Mouse (Mus musculus) limb, embryonic 14.5 days (tissue): ENCODE results near the gene Igf1r. TPM values are rescaled to one million over a fixed set of nuclear protein-coding genes. Genes with fewer than 3 reads are reported as not detected.

Experiments used
- ATAC-seq: fragments of 200-750 bp; cut with Nextera tagmentation; 2 replicates; pipeline ENCODE4 v1.8.0; 2017; ENCODE audit warnings: low read depth, moderate number of reproducible peaks, moderate TSS enrichment; ENCODE audit not compliant: low FRiP score
- DNase-seq: peaks from one replicate; pipeline ENCODE4 v3.0.0-alpha.2; 2015; ENCODE audit warnings: low spot score
- H3K27ac ChIP-seq: fragments of 300-500 bp; sonication (generic); replicated peaks from 2 replicates; pipeline ENCODE4 v1.5.1; 2014; ENCODE audit warnings: low read depth, mild to moderate bottlenecking, low read length, moderate library complexity, mixed read lengths
- H3K27me3 ChIP-seq: fragments of 300-500 bp; sonication (generic); 2 replicates; pipeline ENCODE4 v1.6.1; 2014; ENCODE audit warnings: low read length, mixed read lengths; ENCODE audit not compliant: control insufficient read depth, insufficient read depth
- H3K36me3 ChIP-seq: fragments of 300-500 bp; sonication (generic); 2 replicates; pipeline ENCODE4 v1.6.1; 2014; ENCODE audit warnings: mild to moderate bottlenecking, low read length, moderate library complexity, mixed read lengths; ENCODE audit not compliant: control insufficient read depth, insufficient read depth
- H3K4me1 ChIP-seq: fragments of 300-500 bp; sonication (generic); 2 replicates; pipeline ENCODE4 v1.6.1; 2014; ENCODE audit warnings: antibody characterized with exemption, low read length, mixed read lengths; ENCODE audit not compliant: control insufficient read depth, insufficient read depth
- H3K4me2 ChIP-seq: fragments of 300-500 bp; sonication (generic); replicated peaks from 2 replicates; pipeline ENCODE4 v1.6.1; 2014; ENCODE audit warnings: low read depth, mild to moderate bottlenecking, low read length, moderate library complexity; ENCODE audit not compliant: severe bottlenecking
- H3K4me3 ChIP-seq: fragments of 300-500 bp; sonication (generic); replicated peaks from 2 replicates; pipeline ENCODE4 v1.5.1; 2014; ENCODE audit warnings: low read length
- H3K9ac ChIP-seq: fragments of 300-500 bp; sonication (generic); 2 replicates; pipeline ENCODE4 v1.6.1; 2014; ENCODE audit warnings: mild to moderate bottlenecking, low read depth, low read length, moderate library complexity; ENCODE audit not compliant: severe bottlenecking
- H3K9me3 ChIP-seq: fragments of 300-500 bp; sonication (generic); 2 replicates; pipeline ENCODE4 v1.6.1; 2016; ENCODE audit warnings: low read length; ENCODE audit not compliant: control insufficient read depth
- POLR2A ChIP-seq: fragments of 200-500 bp; IDR thresholded peaks from 2 replicates; pipeline ENCODE4 v1.8.0; 2012; ENCODE audit warnings: inconsistent platforms, mild to moderate bottlenecking, moderate library complexity, borderline replicate concordance; ENCODE audit not compliant: insufficient read depth, insufficient read length; ENCODE audit errors: extremely low read depth
- WGBS: fragments of 180-500 bp; shearing (Covaris S2); extraction: QIAGEN DNeasy Blood & Tissue Kit; methylation state at CpG from one replicate; pipeline ENCODE4 v1.1.7; 2014; 5-methylcytosine and 5-hydroxymethylcytosine counted together
- polyA plus RNA-seq, 2 experiments: library from polyadenylated mRNA; depleted of rRNA in 1 of 2; stranded (reverse) in 1 of 2; unstranded in 1 of 2; fragments of >200 nt; fragmentation: Nextera tagmentation in 1 of 2; extraction: Ambion mirVana in 1 of 2; gene quantifications; 2 replicates each; pipeline versions ENCODE4 v1.2.1 to v1.2.3; 2012 to 2014

The Igf1r gene
- polyA plus RNA-seq, 2 experiments: 22.5 to 34.6 TPM

DNA sequence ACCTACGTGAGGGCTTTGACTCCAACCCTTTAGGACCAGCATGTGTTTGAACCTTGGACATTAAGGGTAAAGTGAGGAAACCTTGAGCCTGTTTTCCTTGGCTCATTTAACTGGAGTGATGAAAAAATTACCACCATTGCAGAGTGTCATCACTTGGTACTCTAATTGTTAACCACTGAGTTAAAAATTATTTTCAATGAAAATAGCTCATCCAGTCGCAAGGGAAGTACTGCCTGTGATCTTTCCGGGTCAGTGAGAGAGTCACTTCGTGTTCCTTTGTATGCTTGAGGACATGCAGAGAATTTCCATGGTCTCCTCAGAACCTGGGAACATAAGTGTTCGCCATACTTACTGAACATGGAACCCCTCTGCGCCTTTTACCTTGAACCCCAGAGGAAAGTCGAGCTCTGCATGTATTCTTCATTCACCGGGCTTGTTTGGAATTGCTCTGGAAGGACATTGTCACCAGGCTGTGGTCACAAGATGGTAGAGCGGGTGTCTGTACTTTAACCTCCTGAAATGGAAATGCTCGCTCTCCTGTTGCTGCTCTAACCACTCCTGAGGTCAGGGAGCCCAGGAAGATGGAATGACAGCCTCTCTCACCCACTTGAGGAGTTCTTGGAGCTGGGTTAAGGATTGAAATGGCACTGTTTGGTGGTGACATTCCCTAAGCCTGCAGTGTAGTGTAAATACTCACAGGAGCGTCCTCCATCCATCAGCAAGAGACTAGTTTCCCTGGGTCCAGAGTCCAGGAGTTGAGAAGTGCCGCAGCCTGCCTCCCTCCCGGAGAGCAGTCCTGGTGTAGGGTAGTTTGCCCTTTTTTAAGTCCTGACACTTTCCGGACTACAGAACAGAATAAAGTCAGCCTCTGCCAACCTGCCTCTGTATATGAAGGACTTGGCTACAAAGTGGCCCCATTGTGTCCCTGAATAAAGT is 120.2 kb downstream of the Igf1r start:
- H3K36me3 ChIP-seq: no peaks in the 10 kb centered on the region
- peaks cover 38% of the 10 kb centered on the region for H3K4me1 ChIP-seq
- H3K9me3 ChIP-seq: no peaks in the 10 kb centered on the region
- TF ChIP-seq POLR2A: no peak
- peak overlapping the region; percentile 31 for H3K4me2 ChIP-seq
- WGBS: 74% methylated on average over 14 of the region's 14 CpGs
- H3K27me3 ChIP-seq: no peaks in the 10 kb centered on the region
- no peak overlapping the region for H3K4me3 ChIP-seq
- DNase-seq: no peak
- H3K27ac ChIP-seq: peak overlapping the region; percentile 38; the same call in 1 of the 2 replicates
- ATAC-seq: no peak
- H3K9ac ChIP-seq: no peak overlapping the region

DNA sequence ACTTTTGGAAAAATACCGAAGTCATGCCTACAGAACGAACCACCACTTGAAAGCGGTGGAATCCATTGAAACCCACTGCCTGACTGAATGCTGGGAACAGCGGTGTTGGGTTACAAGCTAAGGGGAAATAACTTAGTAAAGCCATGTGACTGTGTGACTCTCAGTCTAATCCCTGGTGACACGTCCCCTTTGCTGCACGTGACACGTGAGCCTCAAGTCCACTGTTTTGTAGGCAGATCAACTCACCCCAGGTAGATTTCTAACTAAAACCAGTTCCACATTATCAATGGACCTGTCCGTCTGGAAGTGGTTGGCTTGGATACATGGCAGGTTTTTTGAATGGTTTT is 120.8 kb downstream of the Igf1r start:
- Histone ChIP-seq H3K27me3 (no peaks in the 10 kb centered on the region), H3K4me3 (no peak overlapping the region), H3K9ac (no peak overlapping the region), H3K4me1 (peaks cover 38% of the 10 kb centered on the region), H3K36me3 (no peaks in the 10 kb centered on the region), H3K27ac (peak overlapping the region; percentile 38; the same call in 1 of the 2 replicates), H3K9me3 (no peaks in the 10 kb centered on the region), H3K4me2 (peak overlapping the region; percentile 31)
- TF ChIP-seq POLR2A: no peak
- 11% methylated on average over 8 of the region's 8 CpGs for WGBS
- ATAC-seq: peak; percentile 73
- peak; percentile 63 for DNase-seq

DNA sequence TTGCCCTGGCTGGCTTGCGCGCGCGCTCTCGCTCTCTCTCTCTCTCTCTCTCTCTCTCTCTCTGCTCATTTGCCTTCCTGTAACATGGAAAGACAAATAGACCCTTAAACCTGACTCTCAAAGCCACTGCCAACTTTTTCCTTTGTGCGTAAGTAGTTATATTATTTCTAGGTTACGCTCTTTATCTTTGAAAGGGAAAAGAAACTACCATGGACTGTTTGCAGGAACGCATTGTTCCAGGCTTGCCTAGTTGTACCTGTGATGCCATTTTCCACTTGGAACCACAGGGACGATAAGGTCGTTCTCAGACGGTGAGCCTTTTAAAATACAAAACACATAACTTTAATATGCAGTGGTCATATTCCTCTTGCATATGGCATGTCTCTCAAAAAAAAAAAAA is 122.1 kb downstream of the Igf1r start:
- no peak overlapping the region for H3K4me3 ChIP-seq
- H3K4me2 ChIP-seq: no peak overlapping the region
- no peaks in the 10 kb centered on the region for H3K36me3 ChIP-seq
- no peak overlapping the region for H3K9ac ChIP-seq
- H3K27me3 ChIP-seq: no peaks in the 10 kb centered on the region
- ATAC-seq: no peak
- 90% methylated on average over 11 of the region's 11 CpGs for WGBS
- H3K27ac ChIP-seq: no peak overlapping the region
- DNase-seq: no peak
- TF ChIP-seq POLR2A: no peak
- no peaks in the 10 kb centered on the region for H3K9me3 ChIP-seq
- H3K4me1 ChIP-seq: peaks cover 36% of the 10 kb centered on the region

DNA sequence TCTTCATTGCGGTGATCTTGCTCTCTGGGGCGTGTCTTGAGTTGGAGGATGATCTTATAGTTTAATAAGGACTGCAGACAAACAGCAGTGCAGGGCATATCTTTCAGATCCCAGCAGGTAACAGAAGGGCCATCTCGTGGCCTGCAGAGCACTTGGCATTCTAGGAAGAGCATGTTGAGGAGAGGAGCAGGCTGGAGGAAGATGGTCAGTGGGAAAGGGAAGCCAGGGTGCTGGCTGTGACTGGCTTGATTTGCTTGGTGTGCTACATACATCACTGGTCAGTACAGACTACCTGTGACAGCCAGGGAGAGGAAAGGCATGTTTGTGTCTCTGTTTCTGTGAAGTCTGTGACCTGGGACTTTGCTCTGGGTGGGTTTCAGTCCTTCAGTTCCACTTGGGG is 122.8 kb downstream of the Igf1r start:
- peaks cover 35% of the 10 kb centered on the region for H3K4me1 ChIP-seq
- no peak for DNase-seq
- no peak overlapping the region for H3K27ac ChIP-seq
- no peaks in the 10 kb centered on the region for H3K27me3 ChIP-seq
- no peak overlapping the region for H3K4me2 ChIP-seq
- H3K9me3 ChIP-seq: no peaks in the 10 kb centered on the region
- no peak overlapping the region for H3K4me3 ChIP-seq
- 80% methylated on average over 3 of the region's 3 CpGs for WGBS
- no peak for ATAC-seq
- no peaks in the 10 kb centered on the region for H3K36me3 ChIP-seq
- TF ChIP-seq POLR2A: no peak
- H3K9ac ChIP-seq: no peak overlapping the region

DNA sequence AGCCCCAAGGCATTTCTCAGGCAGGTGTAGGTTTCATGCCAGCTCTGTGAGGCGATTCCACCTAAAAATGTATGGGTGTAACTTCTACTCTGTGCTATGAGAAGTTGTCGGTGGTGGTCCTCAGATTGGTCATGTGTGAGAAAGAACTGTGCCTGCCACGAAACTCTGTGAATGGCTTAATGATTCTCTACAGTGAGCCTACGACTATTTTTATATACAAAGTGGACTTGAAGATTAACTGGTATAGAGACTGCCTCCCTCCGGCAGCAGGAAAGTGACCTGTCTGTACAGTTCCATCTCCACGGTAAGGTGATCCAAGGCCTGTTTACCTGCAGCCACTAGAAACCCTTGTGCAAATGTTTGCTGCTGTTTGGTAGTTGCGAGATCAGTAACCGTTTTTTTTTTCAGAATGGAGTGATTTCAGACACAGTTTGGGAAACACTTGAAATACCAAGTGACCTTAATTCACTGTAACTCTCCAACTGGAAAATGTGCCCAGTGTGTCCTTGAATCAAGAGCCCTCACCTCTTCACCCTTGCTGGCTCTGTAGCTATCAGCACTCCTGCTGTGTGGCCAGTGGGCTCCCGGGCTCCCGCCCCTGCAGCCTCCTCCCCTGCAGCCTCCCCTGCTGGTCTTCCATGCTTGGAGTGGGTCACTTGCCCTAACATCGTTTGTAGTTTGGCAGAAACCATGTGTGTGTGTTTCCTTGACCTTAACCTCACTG is 127.7 kb downstream of the Igf1r start:
- Histone ChIP-seq H3K27ac (no peak overlapping the region), H3K27me3 (no peaks in the 10 kb centered on the region), H3K36me3 (no peaks in the 10 kb centered on the region), H3K9ac (no peak overlapping the region), H3K4me2 (no peak overlapping the region), H3K4me3 (no peak overlapping the region), H3K4me1 (peaks cover 42% of the 10 kb centered on the region), H3K9me3 (no peaks in the 10 kb centered on the region)
- DNase-seq (no peak), ATAC-seq (no peak)
- TF ChIP-seq POLR2A: no peak
- 59% methylated on average over 11 of the region's 11 CpGs for WGBS
